Mouse (Mus musculus) MEL (cell line): ENCODE data around the gene Gm45233.

ENCODE experiments used
- CHD2 ChIP-seq: IDR thresholded peaks from 2 replicates; pipeline ENCODE4 v1.6.1; 2011; ENCODE audit warnings: low read length, improper control_type of control experiment
- CTCF ChIP-seq, 3 experiments: IDR thresholded peaks in 2 of 3; conservative IDR thresholded peaks in 1 of 3; 2 replicates each; pipeline ENCODE4 v1.5.1; 2011 to 2012; ENCODE audit warnings: low read length in 3 of 3, low read depth in 2 of 3, mild to moderate bottlenecking in 2 of 3, improper control_type of control experiment in 1 of 3, inconsistent platforms in 1 of 3, mixed read lengths in 1 of 3, moderate library complexity in 1 of 3; ENCODE audit not compliant: control insufficient read depth in 1 of 3, insufficient read depth in 1 of 3, poor library complexity in 1 of 3, severe bottlenecking in 1 of 3
- E2F4 ChIP-seq: IDR thresholded peaks from 2 replicates; pipeline ENCODE4 v1.6.1; 2011; ENCODE audit warnings: low read depth, low read length, improper control_type of control experiment, borderline replicate concordance
- MAX ChIP-seq: IDR thresholded peaks from 2 replicates; pipeline ENCODE4 v1.6.1; 2011; ENCODE audit warnings: low read length, improper control_type of control experiment
- MAZ ChIP-seq: IDR thresholded peaks from 2 replicates; pipeline ENCODE4 v1.6.1; 2012; ENCODE audit warnings: low read depth, mild to moderate bottlenecking, inconsistent platforms, low read length, improper control_type of control experiment
- MYC ChIP-seq: IDR thresholded peaks from 2 replicates; pipeline ENCODE4 v1.6.1; 2011; ENCODE audit warnings: low read depth, mild to moderate bottlenecking, low read length, improper control_type of control experiment, moderate library complexity
- NRF1 ChIP-seq: IDR thresholded peaks from 2 replicates; pipeline ENCODE4 v1.6.1; 2014; ENCODE audit warnings: low read depth, mild to moderate bottlenecking, inconsistent platforms, low read length, improper control_type of control experiment, moderate library complexity; ENCODE audit not compliant: poor library complexity, insufficient read depth, severe bottlenecking
- POLR2A ChIP-seq, 2 experiments: IDR thresholded peaks; 2 replicates each; pipeline ENCODE4 v1.6.1; 2011 to 2012; ENCODE audit warnings: low read length in 2 of 2, mild to moderate bottlenecking in 2 of 2, control low read depth in 1 of 2, improper control_type of control experiment in 1 of 2, low read depth in 1 of 2, moderate library complexity in 1 of 2; ENCODE audit not compliant: control insufficient read depth in 1 of 2, insufficient read depth in 1 of 2, poor library complexity in 1 of 2
- POLR2AphosphoS2 ChIP-seq: IDR thresholded peaks from 2 replicates; pipeline ENCODE4 v1.6.1; 2011; ENCODE audit warnings: low read length, improper control_type of control experiment
- SIN3A ChIP-seq: IDR thresholded peaks from 2 replicates; pipeline ENCODE4 v1.6.1; 2012; ENCODE audit warnings: low read length, improper control_type of control experiment, inconsistent platforms
- UBTF ChIP-seq: IDR thresholded peaks from 2 replicates; pipeline ENCODE4 v1.6.1; 2012; ENCODE audit warnings: low read depth, mild to moderate bottlenecking, inconsistent platforms, low read length, improper control_type of control experiment, moderate library complexity, borderline replicate concordance; ENCODE audit not compliant: insufficient read depth
- ZMIZ1 ChIP-seq: IDR thresholded peaks from 2 replicates; pipeline ENCODE4 v1.6.1; 2012; ENCODE audit warnings: low read depth, mild to moderate bottlenecking, inconsistent platforms, low read length, improper control_type of control experiment, moderate library complexity
- ZNF384 ChIP-seq: IDR thresholded peaks from 2 replicates; pipeline ENCODE4 v1.6.1; 2012; ENCODE audit warnings: low read depth, mild to moderate bottlenecking, inconsistent platforms, low read length, improper control_type of control experiment

GRCm38 (mm10) chr7:43489631-43490125, 45.8 kb downstream of the Gm45233 start, which contains the start of gene Iglon5:
- TF ChIP-seq CTCF (IDR thresholded peaks at IDR 0.05 in 2 of 3, conservative IDR thresholded peaks at IDR 0.05 in 1 of 3; ENCODE audit: control insufficient read depth in 1 of 3, insufficient read depth in 1 of 3, low read depth in 2 of 3, low read length in 3 of 3, poor library complexity in 1 of 3, severe bottlenecking in 1 of 3) = no peak
- TF ChIP-seq POLR2A (IDR thresholded peaks at IDR 0.05; ENCODE audit: control insufficient read depth in 1 of 2, insufficient read depth in 1 of 2, low read depth in 1 of 2, low read length in 2 of 2, poor library complexity in 1 of 2) = no peak
- no peak for TF ChIP-seq UBTF
- no peak for TF ChIP-seq NRF1
- TF ChIP-seq POLR2AphosphoS2 = no peak
- TF ChIP-seq MYC = no peak
- no peak for TF ChIP-seq CHD2
- no peak for TF ChIP-seq SIN3A
- no peak for TF ChIP-seq MAX
- TF ChIP-seq ZNF384 = no peak
- no peak for TF ChIP-seq ZMIZ1
- no peak for TF ChIP-seq MAZ
- TF ChIP-seq E2F4 = no peak
